Mouse (Mus musculus): Measurements from ENCODE around the gene Dnaic1. TPM values are rescaled to one million over a fixed set of nuclear protein-coding genes. Genes with fewer than 3 reads are reported as not detected.

Dnaic1 gene
- polyA plus RNA-seq, 1 experiment from 2014 or later, result 0.47 TPM

Other genes starting within 250 kb of the Dnaic1 start
- gene Ubap1, start 220.8 kb upstream of the Dnaic1 start, polyA plus RNA-seq (2015; fragmentation: Nextera tagmentation; extraction: Ambion mirVana), result 54.6 and 54.8 TPM in 2 replicates
- 8.8 and 9.6 TPM in 2 replicates for gene Kif24, start 104.9 kb upstream of the Dnaic1 start, polyA plus RNA-seq (2015; fragmentation: Nextera tagmentation; extraction: Ambion mirVana)
- gene Nudt2, start 104.6 kb upstream of the Dnaic1 start, polyA plus RNA-seq (2015; fragmentation: Nextera tagmentation; extraction: Ambion mirVana), result 46.6 and 47.1 TPM in 2 replicates
- 3.8 and 4.1 TPM in 2 replicates for gene AI464131, start 66.7 kb upstream of the Dnaic1 start, polyA plus RNA-seq (2015; fragmentation: Nextera tagmentation; extraction: Ambion mirVana)
- gene 1110017D15Rik, start 52.4 kb upstream of the Dnaic1 start, polyA plus RNA-seq (2015; fragmentation: Nextera tagmentation; extraction: Ambion mirVana), result 1.5 and 1.6 TPM in 2 replicates
- 1.0 and 2.0 TPM in 2 replicates for gene Fam219a, start 237 bp upstream of the Dnaic1 start, polyA plus RNA-seq (2015; fragmentation: Nextera tagmentation; extraction: Ambion mirVana)
- gene Enho, start 70.5 kb downstream of the Dnaic1 start, polyA plus RNA-seq (2015; fragmentation: Nextera tagmentation; extraction: Ambion mirVana), result 12.7 and 13.6 TPM in 2 replicates
- 5.1 and 5.5 TPM in 2 replicates for gene Cntfr, start 127.3 kb downstream of the Dnaic1 start, polyA plus RNA-seq (2015; fragmentation: Nextera tagmentation; extraction: Ambion mirVana)
- gene Il11ra1, start 130.2 kb downstream of the Dnaic1 start, polyA plus RNA-seq (2015; fragmentation: Nextera tagmentation; extraction: Ambion mirVana), result 405 and 439 TPM in 2 replicates
- gene Rpp25l, start 143.8 kb downstream of the Dnaic1 start, polyA plus RNA-seq (2015; fragmentation: Nextera tagmentation; extraction: Ambion mirVana), result 74.9 and 76.6 TPM in 2 replicates
- 104 and 106 TPM in 2 replicates for gene Dctn3, start 153.4 kb downstream of the Dnaic1 start, polyA plus RNA-seq (2015; fragmentation: Nextera tagmentation; extraction: Ambion mirVana)
- gene Arid3c, start 161.4 kb downstream of the Dnaic1 start, polyA plus RNA-seq (2015; fragmentation: Nextera tagmentation; extraction: Ambion mirVana), result 0.14 TPM in 1 of 2 replicates, not detected in the other
- gene Galt, start 185.5 kb downstream of the Dnaic1 start, polyA plus RNA-seq (2015; fragmentation: Nextera tagmentation; extraction: Ambion mirVana), result 40.4 and 47.3 TPM in 2 replicates
- gene Sigmar1, start 186.4 kb downstream of the Dnaic1 start, polyA plus RNA-seq (2015; fragmentation: Nextera tagmentation; extraction: Ambion mirVana), result 81.8 and 84.6 TPM in 2 replicates
- 53.0 and 64.8 TPM in 2 replicates for gene Ccl27a, start 204.5 kb downstream of the Dnaic1 start, polyA plus RNA-seq (2015; fragmentation: Nextera tagmentation; extraction: Ambion mirVana)

Data from limb, embryonic 13.5 days (tissue).